Mouse (Mus musculus) ES-Bruce4 (cell line): ENCODE results near the gene Stk24. TPM values are rescaled to one million over a fixed set of nuclear protein-coding genes. Genes with fewer than 3 reads are reported as not detected.

Experiments used
- H3K27ac ChIP-seq: 2 replicates; pipeline ENCODE4 v1.5.1; 2012; ENCODE audit warnings: low read length, inconsistent platforms; ENCODE audit not compliant: insufficient read depth
- H3K27me3 ChIP-seq: 2 replicates; pipeline ENCODE4 v1.6.1; 2012; ENCODE audit warnings: mild to moderate bottlenecking, low read length, inconsistent platforms; ENCODE audit not compliant: control insufficient read depth, poor library complexity, insufficient read depth, severe bottlenecking
- H3K36me3 ChIP-seq: 2 replicates; pipeline ENCODE4 v1.6.1; 2012; ENCODE audit warnings: inconsistent platforms, mild to moderate bottlenecking, low read length, moderate library complexity; ENCODE audit not compliant: control insufficient read depth, poor library complexity, insufficient read depth, severe bottlenecking
- H3K4me1 ChIP-seq: one replicate; pipeline ENCODE4 v1.8.1; 2011; ENCODE audit warnings: low read length; ENCODE audit not compliant: control insufficient read depth, insufficient read depth
- H3K4me3 ChIP-seq: 2 replicates; pipeline ENCODE4 v1.5.1; 2011; ENCODE audit warnings: low read depth, mild to moderate bottlenecking, low read length
- H3K9ac ChIP-seq: 2 replicates; pipeline ENCODE4 v1.6.1; 2012; ENCODE audit warnings: low read depth, mild to moderate bottlenecking, inconsistent platforms; ENCODE audit not compliant: poor library complexity, severe bottlenecking
- H3K9me3 ChIP-seq: replicated peaks from 2 replicates; pipeline ENCODE4 v1.6.1; 2012; ENCODE audit warnings: mild to moderate bottlenecking, low read length, inconsistent platforms; ENCODE audit not compliant: control insufficient read depth, poor library complexity, insufficient read depth, severe bottlenecking
- CTCF ChIP-seq: IDR thresholded peaks from one replicate; pipeline ENCODE4 v1.8.1; 2011; ENCODE audit warnings: low read depth, low read length
- EP300 ChIP-seq: IDR thresholded peaks from 2 replicates; pipeline ENCODE4 v1.6.1; 2011; ENCODE audit warnings: low read depth, low read length; ENCODE audit not compliant: insufficient read depth
- POLR2A ChIP-seq: IDR thresholded peaks from one replicate; pipeline ENCODE4 v1.8.1; 2011; ENCODE audit warnings: low read length; ENCODE audit not compliant: insufficient read depth
- polyA plus RNA-seq: library from polyadenylated mRNA; stranded (reverse); fragments of >200 nt; gene quantifications from 2 replicates; pipeline ENCODE4 v1.2.4, GENCODE M21; 2011; ENCODE audit warnings: low read depth; ENCODE audit not compliant: missing spikeins, insufficient read depth, insufficient read length

Gene Stk24
- polyA plus RNA-seq, 1 experiment, result 135 TPM

GRCm38 (mm10) chr14:121369385-121369784, 10.4 kb downstream of the Stk24 start:
- Histone ChIP-seq H3K27ac (no peak overlapping the region), H3K4me3 (no peak overlapping the region), H3K9ac (no peak overlapping the region), H3K9me3 (no peaks in the 10 kb centered on the region), H3K4me1 (peaks cover 8% of the 10 kb centered on the region), H3K27me3 (no peaks in the 10 kb centered on the region), H3K36me3 (0 out of 2 replicates have a peak, but pooled peaks cover 2% of the 10 kb centered on the region)
- TF ChIP-seq POLR2A, result no peak
- no peak for TF ChIP-seq EP300
- TF ChIP-seq CTCF, result no peak

GRCm38 (mm10) chr14:121368108-121368705, 11.6 kb downstream of the Stk24 start:
- Histone ChIP-seq H3K4me3 (0 out of 2 replicates have a peak overlapping the region, but pooled peaks have one; percentile 3), H3K9me3 (no peaks in the 10 kb centered on the region), H3K36me3 (0 out of 2 replicates have a peak, but pooled peaks cover 2% of the 10 kb centered on the region), H3K27me3 (no peaks in the 10 kb centered on the region), H3K27ac (no peak overlapping the region), H3K4me1 (peaks cover 8% of the 10 kb centered on the region), H3K9ac (no peak overlapping the region)
- TF ChIP-seq CTCF (no peak), POLR2A (no peak), EP300 (no peak)

GRCm38 (mm10) chr14:121365991-121366728, 13.7 kb downstream of the Stk24 start:
- Histone ChIP-seq H3K4me1 (peaks cover 8% of the 10 kb centered on the region), H3K9me3 (no peaks in the 10 kb centered on the region), H3K4me3 (no peak overlapping the region), H3K27ac (no peak overlapping the region), H3K27me3 (no peaks in the 10 kb centered on the region), H3K36me3 (no peaks in the 10 kb centered on the region), H3K9ac (no peak overlapping the region)
- TF ChIP-seq POLR2A (no peak), EP300 (no peak)

DNA sequence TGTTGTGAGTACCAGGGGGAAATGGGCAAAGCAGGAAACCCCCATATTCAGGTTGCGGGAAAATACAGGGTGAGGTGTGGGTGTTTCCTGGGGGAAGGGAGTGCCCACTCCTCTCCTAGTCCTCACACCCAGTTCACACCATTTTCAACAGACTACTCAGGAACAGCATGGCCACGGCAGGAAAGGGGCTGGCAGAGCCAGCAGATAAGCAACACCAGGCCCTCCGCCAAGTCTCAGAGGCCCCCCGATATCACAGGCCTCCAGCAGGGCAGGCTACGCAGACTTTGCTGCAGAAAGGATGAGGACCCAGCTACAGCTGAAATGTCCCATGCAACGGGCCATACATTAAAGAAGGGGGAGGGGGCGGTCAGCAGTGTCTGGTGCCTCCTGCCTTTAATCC, 14.4 kb downstream of the Stk24 start:
- no peaks in the 10 kb centered on the region for H3K27me3 ChIP-seq
- no peak overlapping the region for H3K9ac ChIP-seq
- H3K36me3 ChIP-seq, result no peaks in the 10 kb centered on the region
- H3K4me3 ChIP-seq, result no peak overlapping the region
- H3K27ac ChIP-seq, result no peak overlapping the region
- no peak for TF ChIP-seq POLR2A
- TF ChIP-seq CTCF, result no peak
- no peak for TF ChIP-seq EP300
- H3K4me1 ChIP-seq, result peaks cover 8% of the 10 kb centered on the region
- H3K9me3 ChIP-seq, result no peaks in the 10 kb centered on the region

DNA sequence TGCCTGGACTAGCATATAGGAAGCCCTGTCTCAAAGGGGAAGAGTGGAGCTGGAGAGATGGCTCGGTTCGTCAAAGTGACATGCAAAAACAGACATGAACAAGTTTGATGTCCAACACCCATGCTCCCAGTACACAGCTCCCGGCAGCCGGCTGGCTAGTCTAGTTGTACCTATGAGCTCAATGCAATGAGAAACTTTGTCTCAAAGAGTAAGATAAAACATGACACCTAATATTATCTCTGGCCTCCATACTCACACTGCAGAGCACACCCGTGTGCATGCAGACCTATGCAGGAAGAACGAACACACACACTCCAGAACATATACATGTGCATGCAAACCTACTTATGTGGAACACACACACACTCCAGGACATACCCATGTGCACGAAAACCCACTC, 15.5 kb downstream of the Stk24 start:
- H3K9me3 ChIP-seq, result no peaks in the 10 kb centered on the region

More for the DNA sequence above, 15.5 kb downstream of the Stk24 start:
- Histone ChIP-seq H3K4me3 (no peak overlapping the region), H3K4me1 (peaks cover 6% of the 10 kb centered on the region), H3K36me3 (no peaks in the 10 kb centered on the region), H3K9ac (no peak overlapping the region), H3K27me3 (no peaks in the 10 kb centered on the region), H3K27ac (no peak overlapping the region)
- TF ChIP-seq CTCF (no peak), POLR2A (no peak), EP300 (no peak)
